Mouse (Mus musculus) megakaryocyte, embryonic 14.5 days (primary cell): Measurements from ENCODE around the gene Zdhhc21.

ENCODE experiments used
- FLI1 ChIP-seq: IDR thresholded peaks from 2 replicates; pipeline ENCODE4 v1.6.1; 2012; ENCODE audit warnings: low read length, inconsistent platforms, mixed read lengths
- GATA1 ChIP-seq: IDR thresholded peaks from 3 replicates; pipeline ENCODE4 v1.6.1; 2012; ENCODE audit warnings: mixed read lengths, low read length, inconsistent platforms, borderline replicate concordance

DNA sequence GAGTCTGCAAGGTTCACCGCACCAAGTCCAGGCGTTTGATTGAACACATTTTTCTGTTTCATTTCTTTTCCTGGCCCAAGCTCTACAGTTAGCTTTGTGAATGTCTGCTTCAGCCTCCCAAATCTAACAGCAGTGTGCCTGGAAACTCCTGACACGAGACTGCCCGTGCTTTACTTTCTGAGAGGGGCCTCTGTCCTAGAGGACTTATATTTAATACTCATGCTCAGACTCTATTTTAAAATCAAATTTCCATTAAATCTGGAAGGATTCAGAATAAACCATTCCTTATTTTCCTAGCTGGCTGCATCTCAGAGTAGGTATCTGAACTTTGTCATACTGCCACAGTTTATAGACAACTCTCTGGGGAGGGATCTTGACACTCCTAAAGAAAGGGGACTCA is 30.8 kb upstream of the Zdhhc21 start:
- TF ChIP-seq GATA1: no peak
- TF ChIP-seq FLI1: no peak
